Mouse (Mus musculus): ENCODE results near the gene Tab1. TPM values are rescaled to one million over a fixed set of nuclear protein-coding genes. Genes with fewer than 3 reads are reported as not detected.

Gene Tab1
- total and polyA plus RNA-seq, 2 experiments from 2014 or later = 25.7 to 52.1 TPM

DNA sequence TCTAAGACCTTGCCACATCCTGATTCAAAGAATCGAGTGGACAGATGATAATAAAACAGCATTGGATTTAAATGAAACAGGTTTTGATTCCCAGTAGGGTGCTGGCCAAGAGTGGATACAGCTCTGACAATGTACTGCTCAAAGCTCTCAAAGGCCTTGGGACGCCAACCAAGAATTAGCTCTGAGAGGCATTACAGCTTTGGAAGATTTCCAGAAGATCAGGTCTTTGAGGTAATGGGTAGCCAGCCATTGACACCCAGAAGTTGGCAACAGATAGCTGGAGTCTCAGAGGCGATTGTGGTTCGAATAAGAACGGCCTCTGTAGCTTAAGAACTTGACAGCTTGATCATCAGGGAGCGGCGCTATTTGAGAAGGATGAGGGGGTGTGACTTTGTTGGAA, 48.6 kb downstream of the Tab1 start:
- Histone ChIP-seq H3K27ac (ENCODE audit: low read depth, low read length) (no peak overlapping the region), H3K27me3 (ENCODE audit: insufficient read depth, low read length) (no peaks in the 10 kb centered on the region), H3K4me2 (ENCODE audit: low read depth) (no peak overlapping the region), H3K9me3 (ENCODE audit: low read length) (no peaks in the 10 kb centered on the region), H3K36me3 (ENCODE audit: insufficient read depth) (no peaks in the 10 kb centered on the region), H3K4me3 (ENCODE audit: low read depth, low read length) (no peak overlapping the region), H3K9ac (no peak overlapping the region), H3K4me1 (ENCODE audit: insufficient read depth) (no peaks in the 10 kb centered on the region)
- no peak for TF ChIP-seq CTCF (IDR thresholded peaks at IDR 0.05; ENCODE audit: low read depth)
- peak; percentile 21 for DNase-seq
- no peak for ATAC-seq
- WGBS = 48% methylated on average over 7 of the region's 7 CpGs

DNA sequence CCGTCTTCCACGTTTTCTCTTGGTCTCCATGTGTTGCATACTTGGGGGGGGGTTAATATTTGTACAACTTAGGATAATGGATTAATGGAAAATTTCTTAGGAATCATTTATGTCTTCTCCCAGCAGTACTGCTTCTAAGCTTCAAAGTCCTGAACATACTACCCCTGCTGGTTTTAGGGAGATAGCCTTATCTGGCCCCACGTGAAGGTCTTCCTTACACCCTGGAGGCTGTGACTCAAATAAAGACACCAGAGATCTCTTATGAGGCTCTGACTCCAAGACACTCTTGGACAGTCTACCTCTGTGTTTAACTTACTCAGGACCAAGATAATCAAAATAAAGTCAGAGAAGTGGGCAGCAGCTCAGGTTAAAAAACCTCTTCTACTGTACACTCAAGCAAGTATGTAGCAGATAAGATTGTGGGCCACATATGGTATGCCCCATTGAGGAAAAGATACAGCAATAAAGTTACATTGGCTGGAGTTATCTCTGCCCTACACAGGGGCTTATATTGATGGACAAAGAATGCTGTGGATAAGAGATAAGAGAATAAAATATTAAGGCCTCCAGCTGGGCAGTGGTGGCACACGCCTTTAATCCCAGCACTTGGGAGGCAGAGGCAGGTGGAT, 49.3 kb downstream of the Tab1 start:
- no peak for TF ChIP-seq CTCF (IDR thresholded peaks at IDR 0.05; ENCODE audit: low read depth)
- ATAC-seq = no peak
- no peak for DNase-seq
- Histone ChIP-seq H3K27me3 (ENCODE audit: insufficient read depth, low read length) (no peaks in the 10 kb centered on the region), H3K9me3 (ENCODE audit: low read length) (no peaks in the 10 kb centered on the region), H3K4me3 (ENCODE audit: low read depth, low read length) (no peak overlapping the region), H3K4me1 (ENCODE audit: insufficient read depth) (no peaks in the 10 kb centered on the region), H3K27ac (ENCODE audit: low read depth, low read length) (no peak overlapping the region), H3K9ac (no peak overlapping the region), H3K4me2 (ENCODE audit: low read depth) (no peak overlapping the region), H3K36me3 (ENCODE audit: insufficient read depth) (no peaks in the 10 kb centered on the region)
- 93% methylated on average over 4 of the region's 4 CpGs for WGBS

DNA sequence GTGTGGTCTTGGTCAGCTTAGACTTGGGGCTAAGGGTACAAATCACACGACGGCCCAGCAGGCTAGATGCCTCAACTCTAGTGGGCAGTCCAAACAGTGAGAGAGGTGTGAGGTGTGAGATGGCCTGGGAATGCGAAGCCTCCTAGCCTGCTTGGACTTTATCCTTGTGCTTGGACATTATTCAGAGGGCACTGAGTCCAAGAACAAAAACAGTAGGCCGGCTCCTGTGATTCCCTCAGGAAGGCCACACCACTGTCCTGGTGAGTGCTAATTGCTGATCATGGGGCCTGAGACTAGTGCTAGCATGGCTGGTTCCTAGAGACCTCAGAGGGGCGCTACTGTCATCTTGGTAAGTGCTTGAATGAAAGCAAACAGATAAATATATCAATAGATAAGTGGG, 56.0 kb downstream of the Tab1 start:
- no peaks in the 10 kb centered on the region for H3K36me3 ChIP-seq (ENCODE audit: insufficient read depth)
- H3K4me1 ChIP-seq (ENCODE audit: insufficient read depth) = no peaks in the 10 kb centered on the region
- ATAC-seq (no peak), DNase-seq (no peak)
- H3K4me2 ChIP-seq (ENCODE audit: low read depth) = no peak overlapping the region
- no peak for TF ChIP-seq CTCF (IDR thresholded peaks at IDR 0.05; ENCODE audit: low read depth)
- no peaks in the 10 kb centered on the region for H3K27me3 ChIP-seq (ENCODE audit: insufficient read depth, low read length)
- no peak overlapping the region for H3K27ac ChIP-seq (ENCODE audit: low read depth, low read length)
- H3K9ac ChIP-seq = no peak overlapping the region
- no peaks in the 10 kb centered on the region for H3K9me3 ChIP-seq (ENCODE audit: low read length)
- H3K4me3 ChIP-seq (ENCODE audit: low read depth, low read length) = no peak overlapping the region
- 90% methylated on average over 5 of the region's 5 CpGs for WGBS

DNA sequence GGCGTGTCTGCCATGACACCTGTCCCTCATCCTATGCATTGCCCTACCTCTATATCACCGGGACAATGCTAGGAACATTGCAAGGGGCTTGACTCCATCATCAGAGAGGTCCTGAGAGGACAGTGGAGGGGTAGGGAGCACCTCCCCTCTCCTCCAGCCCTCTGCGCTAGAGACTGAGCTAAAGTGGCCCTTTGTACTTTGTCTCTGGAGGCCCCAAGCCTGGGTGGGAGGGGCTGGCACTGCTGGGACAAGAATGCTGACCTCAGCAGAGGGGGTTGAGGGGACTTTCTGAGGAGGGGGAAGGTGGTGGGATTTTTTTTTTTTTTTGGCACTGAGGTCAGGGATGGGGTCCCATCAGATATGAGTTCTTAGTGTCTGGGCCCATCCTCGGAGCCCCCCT, 57.1 kb downstream of the Tab1 start:
- DNase-seq (no peak), ATAC-seq (no peak)
- 73% methylated on average over 4 of the region's 4 CpGs for WGBS
- H3K4me2 ChIP-seq (ENCODE audit: low read depth) = no peak overlapping the region
- H3K9ac ChIP-seq = no peak overlapping the region
- TF ChIP-seq CTCF (IDR thresholded peaks at IDR 0.05; ENCODE audit: low read depth) = no peak
- H3K4me1 ChIP-seq (ENCODE audit: insufficient read depth) = no peaks in the 10 kb centered on the region
- no peaks in the 10 kb centered on the region for H3K9me3 ChIP-seq (ENCODE audit: low read length)
- no peaks in the 10 kb centered on the region for H3K36me3 ChIP-seq (ENCODE audit: insufficient read depth)
- H3K27me3 ChIP-seq (ENCODE audit: insufficient read depth, low read length) = no peaks in the 10 kb centered on the region
- H3K4me3 ChIP-seq (ENCODE audit: low read depth, low read length) = no peak overlapping the region
- H3K27ac ChIP-seq (ENCODE audit: low read depth, low read length) = no peak overlapping the region

DNA sequence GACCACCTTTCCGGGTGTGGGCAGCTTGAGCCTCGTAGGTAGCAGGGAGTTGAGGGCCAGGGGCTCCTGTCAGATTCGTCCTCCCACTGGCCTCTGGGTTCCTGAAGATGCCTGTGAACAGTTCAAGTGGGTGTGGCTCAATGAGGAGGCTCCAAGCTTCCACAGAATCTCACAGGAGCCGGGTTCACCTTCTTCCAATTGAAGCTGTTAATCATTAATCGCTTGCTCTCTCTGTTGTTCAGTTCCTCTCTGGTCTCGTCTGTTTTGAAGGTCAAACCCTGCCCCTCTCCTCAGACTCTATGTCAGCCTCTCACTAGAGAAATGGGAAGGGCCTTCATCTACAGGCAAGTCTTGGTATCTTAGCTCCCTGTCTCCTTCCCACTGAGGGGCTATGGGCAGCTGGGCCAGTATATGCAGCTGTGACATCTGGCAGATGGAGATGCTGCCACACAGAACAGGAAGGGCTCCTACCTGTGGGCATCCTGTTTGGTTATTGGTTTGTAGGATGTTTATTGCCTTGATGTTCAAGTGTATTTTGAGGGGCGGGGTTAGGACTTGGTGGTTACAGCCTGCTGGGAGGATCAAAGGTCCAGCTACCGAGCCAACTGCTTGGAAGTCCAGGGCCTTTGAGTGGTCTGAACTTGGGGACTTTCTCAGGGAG, 58.8 kb downstream of the Tab1 start:
- no peaks in the 10 kb centered on the region for H3K9me3 ChIP-seq (ENCODE audit: low read length)
- H3K4me2 ChIP-seq (ENCODE audit: low read depth) = no peak overlapping the region
- no peak overlapping the region for H3K4me3 ChIP-seq (ENCODE audit: low read depth, low read length)
- TF ChIP-seq CTCF (IDR thresholded peaks at IDR 0.05; ENCODE audit: low read depth) = no peak
- ATAC-seq (no peak), DNase-seq (no peak)
- no peak overlapping the region for H3K27ac ChIP-seq (ENCODE audit: low read depth, low read length)
- 82% methylated on average over 8 of the region's 8 CpGs for WGBS
- H3K4me1 ChIP-seq (ENCODE audit: insufficient read depth) = no peaks in the 10 kb centered on the region
- no peak overlapping the region for H3K9ac ChIP-seq
- no peaks in the 10 kb centered on the region for H3K27me3 ChIP-seq (ENCODE audit: insufficient read depth, low read length)
- no peaks in the 10 kb centered on the region for H3K36me3 ChIP-seq (ENCODE audit: insufficient read depth)

DNA sequence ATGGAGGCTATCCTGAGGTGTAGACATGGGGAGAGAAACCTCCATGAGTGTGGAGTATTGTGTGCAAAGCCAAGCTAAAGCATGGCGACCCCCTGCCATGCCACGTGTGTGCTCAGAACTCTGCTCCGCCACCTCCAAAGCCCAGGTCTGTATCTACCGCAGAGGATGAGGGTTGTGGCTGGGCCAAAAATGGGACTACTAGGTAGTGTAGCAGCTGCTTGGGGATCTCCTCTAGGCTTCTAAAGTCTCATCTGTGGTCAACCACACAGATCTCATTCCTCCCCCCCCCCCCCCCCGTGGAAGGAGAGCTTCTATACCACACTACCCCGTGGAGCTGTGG, 59.3 kb downstream of the Tab1 start:
- H3K27me3 ChIP-seq (ENCODE audit: insufficient read depth, low read length) = no peaks in the 10 kb centered on the region
- WGBS = 88% methylated on average over 5 of the region's 6 CpGs
- no peak overlapping the region for H3K27ac ChIP-seq (ENCODE audit: low read depth, low read length)
- no peaks in the 10 kb centered on the region for H3K9me3 ChIP-seq (ENCODE audit: low read length)
- H3K4me2 ChIP-seq (ENCODE audit: low read depth) = no peak overlapping the region
- ATAC-seq = no peak
- no peak for DNase-seq
- H3K4me1 ChIP-seq (ENCODE audit: insufficient read depth) = no peaks in the 10 kb centered on the region
- no peaks in the 10 kb centered on the region for H3K36me3 ChIP-seq (ENCODE audit: insufficient read depth)
- no peak overlapping the region for H3K4me3 ChIP-seq (ENCODE audit: low read depth, low read length)
- no peak overlapping the region for H3K9ac ChIP-seq
- no peak for TF ChIP-seq CTCF (IDR thresholded peaks at IDR 0.05; ENCODE audit: low read depth)

DNA sequence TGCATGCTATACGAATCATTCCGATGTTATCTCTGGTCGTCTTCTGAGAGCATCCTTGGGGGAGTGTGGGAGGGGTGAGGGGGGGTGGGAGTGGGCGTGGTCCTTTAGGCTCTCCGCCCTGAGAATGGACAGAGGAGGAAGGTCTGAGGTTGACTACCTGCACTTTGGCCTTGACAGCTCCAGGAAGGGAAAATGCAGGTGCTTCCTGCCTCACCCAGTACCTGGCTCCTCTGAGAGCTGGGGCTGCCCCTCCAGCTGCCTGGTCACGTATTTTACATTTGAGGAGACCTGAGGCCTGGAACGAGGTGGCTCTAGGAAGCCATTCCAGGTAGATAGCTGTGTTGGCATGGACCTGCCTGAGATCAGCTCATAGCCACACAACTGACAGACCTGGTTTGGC, 59.9 kb downstream of the Tab1 start:
- TF ChIP-seq CTCF (IDR thresholded peaks at IDR 0.05; ENCODE audit: low read depth) = no peak
- no peak overlapping the region for H3K27ac ChIP-seq (ENCODE audit: low read depth, low read length)
- H3K36me3 ChIP-seq (ENCODE audit: insufficient read depth) = no peaks in the 10 kb centered on the region
- no peak overlapping the region for H3K4me2 ChIP-seq (ENCODE audit: low read depth)
- H3K27me3 ChIP-seq (ENCODE audit: insufficient read depth, low read length) = no peaks in the 10 kb centered on the region
- H3K4me3 ChIP-seq (ENCODE audit: low read depth, low read length) = no peak overlapping the region
- H3K4me1 ChIP-seq (ENCODE audit: insufficient read depth) = no peaks in the 10 kb centered on the region
- DNase-seq (no peak), ATAC-seq (no peak)
- H3K9me3 ChIP-seq (ENCODE audit: low read length) = no peaks in the 10 kb centered on the region
- 86% methylated on average over 7 of the region's 7 CpGs for WGBS
- no peak overlapping the region for H3K9ac ChIP-seq
